Mouse (Mus musculus) granulocyte monocyte progenitor cell, adult 5-6 weeks (primary cell): Measurements from ENCODE around the gene Dhrs7c. TPM values are rescaled to one million over a fixed set of nuclear protein-coding genes. Genes with fewer than 3 reads are reported as not detected.
A peak's percentile ranks its signal among the peaks of the same experiment; 100 is the strongest.

Source experiments
- ATAC-seq: replicated peaks from 2 replicates; pipeline ENCODE4 v1.8.0; 2016; ENCODE audit warnings: mild to moderate bottlenecking, moderate TSS enrichment, inconsistent platforms; ENCODE audit not compliant: poor library complexity, severe bottlenecking
- total RNA-seq, 2 experiments: library from RNA; stranded (forward) in 1 of 2; stranded (reverse) in 1 of 2; fragments of 200-712, 200-1000 nt in 1 of 2; fragments of >200 nt in 1 of 2; fragmentation: Nextera tagmentation in 1 of 2; gene quantifications; 2 replicates each; pipeline ENCODE4 v1.2.3; 2014 to 2017

The Dhrs7c gene
- total RNA-seq, 2 experiments from 2014 or later = 4.7 TPM; not detected in 1

- no peak for ATAC-seq
Measured at GRCm38 (mm10) chr11:67835408-67836078, 37.6 kb downstream of the Dhrs7c start.

- peak; percentile 67; the same call in 1 of the 2 replicates for ATAC-seq
Measured at GRCm38 (mm10) chr11:67839810-67840209, 41.8 kb downstream of the Dhrs7c start.

GRCm38 (mm10) chr11:67845193-67845592 lies 47.2 kb downstream of the Dhrs7c start:
- ATAC-seq = no peak

- no peak for ATAC-seq
Measured at GRCm38 (mm10) chr11:67851770-67852169, 53.8 kb downstream of the Dhrs7c start.

GRCm38 (mm10) chr11:67853996-67854395 lies 56.0 kb downstream of the Dhrs7c start:
- ATAC-seq = no peak

- peak; percentile 84 for ATAC-seq
Measured at GRCm38 (mm10) chr11:67855035-67855434, 57.0 kb downstream of the Dhrs7c start.

GRCm38 (mm10) chr11:67858518-67858917 lies 60.5 kb downstream of the Dhrs7c start:
- ATAC-seq = no peak

GRCm38 (mm10) chr11:67860743-67861398 lies 62.9 kb downstream of the Dhrs7c start:
- no peak for ATAC-seq

GRCm38 (mm10) chr11:67861399-67861838 lies 63.4 kb downstream of the Dhrs7c start:
- peak; percentile 37 for ATAC-seq

- no peak for ATAC-seq
Measured at GRCm38 (mm10) chr11:67865100-67865499, 67.1 kb downstream of the Dhrs7c start.

Other genes starting within 250 kb of the Dhrs7c start
- not detected in 2 replicates for gene Rcvrn, start 102.9 kb upstream of the Dhrs7c start, total RNA-seq (2014; fragmentation: Nextera tagmentation)
- gene Rcvrn, start 102.9 kb upstream of the Dhrs7c start, total RNA-seq (2017) = 0.26 TPM in 1 of 2 replicates, not detected in the other
- not detected in 2 replicates for gene Glp2r, start 27.0 kb upstream of the Dhrs7c start, total RNA-seq (2014; fragmentation: Nextera tagmentation)
- gene Glp2r, start 27.0 kb upstream of the Dhrs7c start, total RNA-seq (2017) = not detected in 2 replicates
- not detected in 2 replicates for gene Gsg1l2, start 23.6 kb upstream of the Dhrs7c start, total RNA-seq (2014; fragmentation: Nextera tagmentation)
- not detected in 2 replicates for gene Gsg1l2, start 23.6 kb upstream of the Dhrs7c start, total RNA-seq (2017)
- gene Usp43, start 124.0 kb downstream of the Dhrs7c start, total RNA-seq (2014; fragmentation: Nextera tagmentation) = not detected in 2 replicates
- not detected in 2 replicates for gene Usp43, start 124.0 kb downstream of the Dhrs7c start, total RNA-seq (2017)
- gene Cfap52, start 167.5 kb downstream of the Dhrs7c start, total RNA-seq (2014; fragmentation: Nextera tagmentation) = not detected in 2 replicates
- gene Cfap52, start 167.5 kb downstream of the Dhrs7c start, total RNA-seq (2017) = not detected in 2 replicates
- 28.4 and 51.5 TPM in 2 replicates for gene Stx8, start 168.0 kb downstream of the Dhrs7c start, total RNA-seq (2014; fragmentation: Nextera tagmentation)
- 25.2 and 28.6 TPM in 2 replicates for gene Stx8, start 168.0 kb downstream of the Dhrs7c start, total RNA-seq (2017)